Mouse (Mus musculus): ENCODE measurements around the gene Tbc1d21.

Tbc1d21 gene

DNA sequence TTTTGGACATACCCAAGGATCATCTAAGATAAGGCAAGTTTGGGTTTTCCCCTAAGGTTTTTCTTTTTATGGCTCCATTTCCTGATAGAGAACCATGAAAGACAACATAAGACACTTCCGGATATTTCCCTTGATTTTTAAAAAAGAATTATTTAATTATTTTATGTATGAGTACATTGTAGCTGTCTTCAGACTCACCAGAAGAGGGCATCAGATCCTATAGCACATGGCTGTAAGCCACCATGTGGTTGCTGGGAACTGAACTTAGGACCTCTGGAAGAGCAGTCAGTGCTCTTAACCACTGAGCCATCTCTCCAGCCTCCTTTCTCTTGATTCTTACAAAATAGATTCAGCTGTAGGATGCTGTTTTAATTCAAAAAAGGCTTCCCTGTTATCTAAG is 28.5 kb downstream of the Tbc1d21 start:
- DNase-seq (ENCODE audit: low read depth, low spot score) = peak; percentile 9

DNA sequence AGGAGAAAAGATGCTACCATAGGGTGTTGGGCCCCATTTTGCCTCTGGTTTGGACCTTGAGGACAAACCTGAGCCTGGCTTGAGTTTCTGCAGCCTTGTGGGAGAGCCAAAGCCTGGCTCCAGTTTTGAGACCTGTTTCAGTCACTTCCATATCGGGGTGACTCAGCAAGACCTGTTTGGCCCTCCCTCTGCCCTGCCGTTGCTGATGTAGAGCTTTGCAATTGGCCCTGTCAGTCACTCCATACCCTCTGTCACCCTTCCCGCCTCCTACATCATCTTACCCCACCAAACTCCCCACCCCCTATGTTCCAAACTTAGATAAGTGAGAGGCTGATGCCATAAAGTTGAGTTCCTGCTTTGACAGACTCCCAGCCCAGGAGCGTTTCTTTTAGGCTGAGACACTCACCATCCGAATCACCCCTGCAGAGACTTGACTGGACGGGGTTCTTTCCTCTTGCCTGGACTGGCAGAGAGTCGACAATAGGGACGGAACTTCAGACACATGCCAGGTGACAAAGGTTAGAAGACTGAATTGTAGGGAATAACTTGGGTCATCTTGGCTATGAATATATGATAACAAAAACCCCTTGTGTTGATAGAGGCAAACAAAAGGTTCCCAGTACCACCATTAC is 33.5 kb downstream of the Tbc1d21 start:
- no peak for DNase-seq (ENCODE audit: low read depth, low spot score)

DNA sequence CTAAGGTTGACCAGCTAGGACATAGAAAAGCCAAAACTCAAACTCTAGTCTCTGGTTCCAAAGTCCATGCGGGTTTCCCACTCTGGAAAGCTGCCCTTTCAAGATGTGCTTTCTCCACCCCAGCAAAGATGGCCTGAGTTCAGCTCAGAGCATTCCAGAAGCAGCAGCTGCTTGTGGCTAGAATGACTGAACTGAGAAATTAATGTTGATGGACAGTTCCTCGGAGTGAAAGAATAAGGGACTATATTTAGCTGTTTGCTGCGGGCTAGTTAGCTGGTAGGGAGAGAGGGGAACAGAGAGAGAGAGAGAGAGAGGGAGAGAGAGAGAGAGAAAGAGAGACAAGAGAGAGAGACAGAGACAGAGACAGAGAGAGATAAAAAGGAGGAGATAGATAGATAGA is 39.0 kb downstream of the Tbc1d21 start:
- no peak for DNase-seq (ENCODE audit: low read depth, low spot score)

DNA sequence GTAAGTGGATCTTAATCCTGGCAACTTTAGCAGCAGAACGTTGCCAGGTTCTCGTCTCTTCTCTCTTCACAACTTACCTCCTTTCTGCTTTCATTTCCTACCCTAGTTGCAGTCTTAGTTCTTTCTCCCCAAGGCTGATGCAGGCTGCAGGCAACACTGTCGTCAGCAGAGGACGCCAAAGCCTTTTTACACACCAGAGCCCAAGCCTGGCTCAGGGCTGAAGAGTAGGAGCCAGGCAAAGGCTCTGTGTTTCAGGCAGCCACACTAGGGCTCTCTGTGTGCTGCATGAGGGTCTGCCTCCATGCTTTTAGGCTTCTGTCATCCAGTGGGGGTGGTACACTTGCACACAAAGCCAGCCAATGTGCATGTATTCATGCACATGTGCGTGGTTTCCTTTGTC is 40.0 kb downstream of the Tbc1d21 start:
- peak; percentile 73 for DNase-seq (ENCODE audit: low read depth, low spot score)

DNA sequence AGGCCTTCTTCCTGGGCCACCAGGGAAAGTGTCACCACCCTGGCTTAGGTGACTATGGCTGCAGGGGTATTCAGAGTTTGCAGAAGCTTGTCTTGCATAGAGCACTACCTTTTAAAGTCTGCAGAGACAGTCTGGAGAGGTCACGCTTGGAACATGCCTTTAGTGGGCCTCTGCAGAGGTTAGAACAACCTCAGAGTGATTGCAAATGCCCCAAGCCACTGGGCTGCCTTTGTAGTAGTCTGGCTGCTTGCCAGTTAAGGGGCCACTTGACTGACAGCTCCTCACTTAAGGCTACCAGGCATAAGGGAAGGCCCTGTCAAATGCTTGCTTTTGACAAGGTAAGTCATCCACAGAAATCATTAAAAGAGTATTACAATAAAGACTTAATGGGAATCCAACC is 42.9 kb downstream of the Tbc1d21 start:
- no peak for DNase-seq (ENCODE audit: low read depth, low spot score)

DNA sequence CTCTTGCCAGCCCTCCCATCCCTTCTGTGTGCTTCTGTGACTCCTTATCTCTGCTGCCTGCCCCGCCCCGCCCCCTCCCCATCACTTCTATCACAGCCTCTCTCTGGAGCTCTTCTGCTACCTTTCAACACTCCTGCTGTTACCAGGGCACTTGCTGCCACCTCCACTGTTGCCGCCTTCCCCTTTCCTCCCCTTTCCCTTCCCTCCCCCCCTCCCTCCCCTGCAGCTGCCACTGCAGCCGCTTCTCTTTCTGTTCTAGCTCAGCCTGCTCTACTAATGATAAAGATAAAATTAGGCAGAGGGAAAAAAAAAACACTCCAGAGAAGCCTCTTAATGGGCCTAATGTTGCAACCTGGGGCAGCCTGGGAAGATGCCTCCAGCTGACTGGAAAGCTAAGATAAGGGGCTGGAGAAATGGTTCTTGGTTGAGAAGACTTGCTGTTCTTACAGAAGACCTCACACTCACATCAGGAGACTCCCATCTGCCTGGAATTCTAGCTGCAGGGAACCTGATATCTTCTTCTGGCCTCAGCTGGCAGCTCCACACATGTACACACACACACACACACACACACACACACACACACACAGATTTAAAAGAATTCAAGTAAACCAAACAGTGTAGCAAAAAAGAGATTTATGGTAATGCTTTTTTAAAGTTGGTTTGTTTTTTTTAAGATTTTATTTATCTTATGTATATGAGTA is 43.6 kb downstream of the Tbc1d21 start:
- DNase-seq (ENCODE audit: low read depth, low spot score) = no peak

DNA sequence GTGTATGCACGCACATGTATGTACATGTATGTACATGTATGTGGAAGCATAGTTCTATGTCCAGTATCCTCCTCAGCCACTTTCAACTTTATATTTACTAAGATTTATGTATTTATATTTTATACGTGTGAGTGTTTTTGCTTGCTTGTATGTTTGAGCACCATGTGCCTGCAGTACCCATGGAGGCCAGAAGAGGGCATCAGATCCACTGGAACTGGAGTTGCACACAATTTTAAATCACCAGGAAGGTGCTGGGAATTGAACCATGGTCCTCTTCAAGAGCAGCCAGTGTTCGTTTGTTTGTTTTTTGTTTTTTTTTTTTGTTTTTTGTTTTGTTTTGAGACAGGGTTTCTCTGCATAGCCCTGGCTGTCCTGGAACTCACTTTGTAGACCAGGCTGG is 48.6 kb downstream of the Tbc1d21 start:
- DNase-seq (ENCODE audit: low read depth, low spot score) = peak; percentile 7

DNA sequence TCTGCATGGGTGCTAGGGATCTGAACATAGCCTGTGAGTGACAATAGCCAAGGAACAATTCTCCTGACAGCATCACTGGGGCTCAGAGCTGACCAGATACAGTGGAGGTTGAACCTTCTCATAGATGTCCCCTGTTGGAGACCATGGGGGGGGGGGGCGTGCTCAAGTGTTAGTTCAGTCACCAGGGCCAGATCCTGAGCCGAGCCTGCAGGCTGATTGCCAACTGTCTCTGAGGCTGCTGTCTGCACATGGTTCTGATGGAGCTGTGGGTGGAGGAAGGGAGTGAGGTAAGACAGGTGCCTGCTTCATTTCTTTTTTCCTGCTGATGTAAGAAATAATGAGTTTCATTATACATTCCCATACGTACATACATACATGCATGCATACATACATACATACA is 51.9 kb downstream of the Tbc1d21 start:
- no peak for DNase-seq (ENCODE audit: low read depth, low spot score)

DNA sequence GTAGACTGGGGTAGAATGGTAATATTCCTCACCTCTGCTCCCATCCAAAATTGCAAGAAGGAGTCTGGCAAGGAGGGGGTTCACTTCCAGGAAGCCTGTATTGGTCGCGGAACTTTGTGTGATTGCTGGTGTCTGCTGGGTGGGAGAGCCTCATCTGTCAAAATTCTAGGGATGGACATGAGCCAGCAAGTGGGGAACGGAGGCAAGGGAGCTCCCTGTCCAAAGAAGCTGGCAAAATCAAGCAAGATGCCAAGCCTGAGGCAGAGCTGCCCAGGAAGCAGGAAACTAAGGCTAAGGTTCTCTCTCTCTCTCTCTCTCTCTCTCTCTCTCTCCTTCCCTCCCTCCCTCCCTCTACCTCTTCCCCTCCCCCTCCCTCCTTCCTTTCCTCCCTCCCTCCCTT is 52.9 kb downstream of the Tbc1d21 start:
- no peak for DNase-seq (ENCODE audit: low read depth, low spot score)

DNA sequence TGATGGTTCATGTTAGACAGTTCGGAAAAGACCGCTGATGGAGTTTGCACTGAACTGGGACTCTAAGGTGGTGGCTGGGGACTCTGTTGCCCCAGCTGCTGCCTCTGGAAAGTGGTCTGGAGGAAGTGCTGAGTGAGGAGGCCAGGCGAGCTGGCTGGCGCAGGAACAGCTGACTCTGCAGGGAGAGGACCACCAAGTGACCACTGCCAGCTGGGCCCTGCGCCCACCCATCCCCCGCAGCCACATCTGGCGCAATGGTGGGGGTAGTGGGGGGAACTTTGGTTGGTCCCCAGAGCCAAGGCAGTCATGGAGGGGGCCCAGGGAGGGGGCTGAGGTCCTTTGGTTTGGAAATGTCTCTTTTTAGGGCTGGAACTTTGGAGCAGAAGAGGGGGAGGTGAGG is 53.5 kb downstream of the Tbc1d21 start:
- DNase-seq (ENCODE audit: low read depth, low spot score) = no peak

DNA sequence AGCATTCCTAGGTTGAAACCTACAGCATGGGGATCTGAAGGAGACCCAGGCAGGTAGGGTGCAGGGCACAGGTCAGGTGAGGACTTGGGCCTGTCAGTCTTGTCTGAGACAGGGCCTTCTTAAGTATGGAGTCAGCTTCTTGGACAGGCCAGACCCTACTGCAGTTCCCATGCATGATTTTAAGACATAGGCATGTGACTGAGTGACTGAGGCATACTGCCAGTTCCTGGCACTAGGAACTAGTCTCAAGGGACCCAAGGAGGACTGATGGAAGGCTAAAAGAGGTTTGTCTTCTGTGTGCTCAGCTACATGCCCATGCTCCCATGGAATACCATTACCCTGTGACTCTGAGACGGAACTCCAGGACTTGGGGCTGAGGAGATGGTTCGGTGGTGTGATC is 54.4 kb downstream of the Tbc1d21 start:
- no peak for DNase-seq (ENCODE audit: low read depth, low spot score)

DNA sequence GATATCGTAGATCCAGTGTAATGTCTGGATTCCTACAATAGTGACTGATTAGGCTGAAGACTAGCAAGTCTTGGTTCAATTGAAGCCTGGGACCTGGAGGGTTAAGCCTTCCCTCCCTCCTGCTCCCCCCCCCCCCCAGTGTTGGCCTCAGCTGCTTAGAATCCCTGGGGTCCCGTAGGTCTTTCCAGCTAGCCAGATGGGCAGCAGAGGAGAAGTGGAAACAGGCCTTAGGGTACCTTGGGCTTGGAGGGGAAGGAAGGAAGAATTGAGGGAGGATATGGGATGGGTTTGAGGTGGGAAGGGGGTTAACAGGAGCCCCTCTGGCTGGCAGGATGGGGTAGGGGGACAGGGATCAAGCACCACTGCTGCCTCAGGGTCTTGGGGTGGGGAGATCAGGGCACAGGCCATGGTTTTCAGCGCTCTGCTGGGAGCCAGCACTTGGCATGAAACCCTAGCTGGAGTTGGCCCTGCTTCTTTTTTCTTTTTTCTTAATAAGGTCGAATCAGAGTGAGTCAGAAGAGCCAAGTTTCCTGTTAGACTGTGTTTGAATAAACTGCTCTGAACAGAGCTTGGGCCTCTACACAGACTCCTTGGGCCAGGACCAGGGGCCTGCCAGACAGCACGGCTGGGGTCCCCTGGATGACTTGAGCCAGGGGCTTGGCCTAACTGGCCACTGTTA is 55.4 kb downstream of the Tbc1d21 start:
- DNase-seq (ENCODE audit: low read depth, low spot score) = no peak

DNA sequence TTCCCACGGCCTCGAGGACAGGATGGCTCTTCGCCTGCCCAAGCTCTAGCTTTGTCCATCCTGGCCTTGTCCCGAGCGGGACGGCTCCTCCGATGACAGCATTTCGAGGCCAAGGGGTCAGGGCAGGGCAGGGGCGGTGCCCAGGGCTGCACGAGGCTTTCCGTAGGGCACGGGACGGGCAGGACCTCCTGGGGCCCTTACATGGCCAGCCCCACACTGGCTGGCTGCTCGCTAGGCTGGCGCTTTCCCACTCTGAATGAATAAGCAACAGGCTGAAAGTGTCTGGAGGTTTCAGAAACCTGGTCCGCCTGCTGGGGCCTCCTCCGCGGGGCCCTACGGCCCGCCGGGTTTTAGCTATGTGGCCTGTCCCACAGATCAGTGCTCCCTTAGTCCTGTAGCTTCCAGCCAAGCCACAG is 57.3 kb downstream of the Tbc1d21 start, which contains the start of gene Loxl1:
Gene Loxl1, minus strand, starts transcription at position 243 of the 416 bp plus-strand sequence.
- no peak for DNase-seq (ENCODE audit: low read depth, low spot score)

DNA sequence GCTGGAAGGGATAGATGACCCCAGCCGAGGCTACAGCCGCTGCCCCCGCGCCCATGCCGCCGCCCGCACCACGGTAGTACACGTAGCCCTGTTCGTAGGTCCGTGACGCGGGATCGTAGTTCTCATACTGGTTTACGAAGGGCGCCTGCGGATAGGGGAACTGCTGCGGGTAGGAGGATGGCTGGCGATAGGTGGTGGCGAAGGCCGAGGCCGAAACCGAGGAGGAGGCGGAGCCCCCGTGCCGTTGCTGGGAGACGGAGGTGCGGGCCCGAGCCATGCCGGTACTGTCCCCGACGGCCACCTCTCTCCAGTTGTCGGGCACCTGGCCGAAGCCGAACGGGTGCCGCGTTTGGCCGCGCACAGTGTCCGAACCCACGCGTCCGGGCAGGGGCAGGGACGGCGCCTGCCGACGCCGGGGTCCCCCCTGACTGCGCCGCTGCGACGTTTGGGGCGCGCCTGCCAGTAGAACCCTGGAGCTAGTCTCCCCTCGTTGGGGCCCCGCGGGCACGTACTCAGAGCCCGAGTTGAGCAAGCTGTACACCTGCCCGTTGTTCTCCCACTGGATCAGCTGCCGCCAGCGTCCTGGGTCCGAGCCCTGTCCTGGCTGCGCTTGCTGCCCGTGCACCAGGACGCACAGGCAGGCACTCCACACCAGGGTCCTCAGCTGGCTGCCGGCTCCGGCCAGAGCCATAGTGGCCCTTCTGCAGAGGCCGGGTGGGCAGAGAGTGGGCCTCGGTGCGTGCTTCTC is 57.9 kb downstream of the Tbc1d21 start:
- DNase-seq (ENCODE audit: low read depth, low spot score) = no peak

DNA sequence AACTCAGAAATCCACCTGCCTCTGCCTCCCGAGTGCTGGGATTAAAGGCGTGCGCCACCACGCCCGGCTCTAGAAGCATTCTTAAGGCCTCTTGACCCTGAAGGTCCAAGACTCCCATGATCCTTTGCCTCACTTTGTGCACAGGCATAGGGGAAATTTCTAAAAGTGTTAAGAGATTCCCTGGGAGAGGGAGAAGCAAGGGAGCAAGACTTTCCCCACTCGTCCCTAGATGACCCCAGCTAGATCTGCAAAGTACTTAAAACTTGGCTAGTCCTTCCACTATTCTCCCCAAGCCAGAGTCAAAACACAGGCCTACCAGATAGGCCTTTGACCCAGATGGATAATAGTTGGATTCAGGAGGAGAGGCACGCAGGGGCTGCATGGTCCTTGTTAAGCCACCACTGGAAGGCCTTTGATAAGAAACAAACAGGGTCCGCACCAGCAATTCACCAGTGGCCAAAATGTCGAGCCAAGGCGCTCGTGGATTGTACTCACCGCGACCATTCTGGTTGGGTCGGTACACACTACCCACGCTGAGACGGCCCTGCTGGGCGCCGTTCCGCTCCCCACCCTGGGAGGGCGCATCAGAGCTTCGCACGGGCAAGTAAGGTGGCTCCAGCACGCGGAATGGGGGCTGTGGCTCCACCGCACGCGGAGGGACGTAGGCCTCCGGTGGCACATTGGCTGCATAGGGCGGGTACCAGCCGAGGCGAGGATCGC is 58.9 kb downstream of the Tbc1d21 start:
- no peak for DNase-seq (ENCODE audit: low read depth, low spot score)

DNA sequence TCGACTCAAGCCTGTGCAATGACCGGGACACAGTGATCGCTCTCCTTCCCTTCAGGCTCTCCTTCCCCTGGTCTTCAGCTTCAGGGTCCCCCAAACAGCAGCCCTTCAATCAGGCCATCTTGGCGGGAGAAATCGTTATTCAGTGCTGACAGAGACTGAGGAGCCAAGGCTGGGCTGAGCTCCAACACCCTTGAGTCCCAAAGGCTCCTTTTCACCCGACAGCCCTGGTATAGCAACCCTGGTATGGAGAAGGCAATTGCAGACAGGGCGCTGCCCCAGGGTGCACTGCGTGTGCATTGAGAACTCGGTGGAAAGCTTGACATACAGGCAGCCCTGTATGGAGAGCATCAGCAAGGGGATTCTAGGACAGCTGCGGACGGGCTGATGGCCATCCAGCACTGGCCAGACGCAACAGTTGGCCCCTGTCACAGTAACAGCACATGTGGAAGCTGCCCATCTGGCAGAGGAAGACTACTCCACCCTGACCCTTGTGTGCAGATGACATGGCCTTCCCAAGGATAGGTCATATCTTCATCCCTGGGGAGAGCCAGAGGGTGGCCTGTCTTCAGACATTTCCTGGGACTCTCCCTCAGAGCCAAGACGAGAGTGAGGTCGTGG is 60.1 kb downstream of the Tbc1d21 start:
- DNase-seq (ENCODE audit: low read depth, low spot score) = no peak

Data from A20 (cell line).